Mouse (Mus musculus) stomach, embryonic 14.5 days (tissue): Measurements from ENCODE around the gene Adgrb3. TPM values are rescaled to one million over a fixed set of nuclear protein-coding genes. Genes with fewer than 3 reads are reported as not detected.

Source experiments
- ATAC-seq: fragments of 200-750 bp; cut with Nextera tagmentation; 2 replicates; pipeline ENCODE4 v1.8.0; 2017; ENCODE audit warnings: low read depth, moderate TSS enrichment; ENCODE audit not compliant: insufficient number of reproducible peaks, insufficient read depth, low FRiP score
- H3K27ac ChIP-seq: fragments of 300-500 bp; sonication (generic); 2 replicates; pipeline ENCODE4 v1.5.1; 2014; ENCODE audit warnings: mild to moderate bottlenecking, low read length, moderate library complexity, mixed read lengths
- H3K27me3 ChIP-seq: fragments of 300-500 bp; sonication (generic); 2 replicates; pipeline ENCODE4 v1.6.1; 2014; ENCODE audit warnings: low read length, control low read depth, mixed read lengths; ENCODE audit not compliant: control insufficient read depth, insufficient read depth
- H3K36me3 ChIP-seq: fragments of 300-500 bp; sonication (generic); 2 replicates; pipeline ENCODE4 v1.6.1; 2014; ENCODE audit warnings: mild to moderate bottlenecking, control low read depth, low read length, moderate library complexity, mixed read lengths; ENCODE audit not compliant: control insufficient read depth, insufficient read depth
- H3K4me1 ChIP-seq: fragments of 300-500 bp; sonication (generic); 2 replicates; pipeline ENCODE4 v1.6.1; 2014; ENCODE audit warnings: low read length, control low read depth, mixed read lengths; ENCODE audit not compliant: control insufficient read depth, insufficient read depth
- H3K4me2 ChIP-seq: fragments of 300-500 bp; sonication (generic); replicated peaks from 2 replicates; pipeline ENCODE4 v1.6.1; 2014; ENCODE audit warnings: low read depth, low read length, control low read depth
- H3K4me3 ChIP-seq: fragments of 300-500 bp; sonication (generic); 2 replicates; pipeline ENCODE4 v1.5.1; 2014; ENCODE audit warnings: low read depth, low read length, control low read depth
- H3K9ac ChIP-seq: fragments of 300-500 bp; sonication (generic); replicated peaks from 2 replicates; pipeline ENCODE4 v1.6.1; 2014; ENCODE audit warnings: low read depth, mild to moderate bottlenecking, control low read depth, low read length, moderate library complexity, mixed read lengths
- H3K9me3 ChIP-seq: fragments of 300-500 bp; sonication (generic); 2 replicates; pipeline ENCODE4 v1.6.1; 2016; ENCODE audit warnings: low read depth, low read length, control low read depth; ENCODE audit not compliant: control insufficient read depth
- WGBS: fragments of 180-500 bp; shearing (Covaris S2); extraction: QIAGEN DNeasy Blood & Tissue Kit; methylation state at CpG from one replicate; pipeline ENCODE4 v1.1.7; 2014; 5-methylcytosine and 5-hydroxymethylcytosine counted together
- polyA plus RNA-seq: library from polyadenylated mRNA; unstranded; fragments of >200 nt; fragmentation: Nextera tagmentation; extraction: Ambion mirVana; gene quantifications from 2 replicates; pipeline ENCODE4 v1.2.1, GENCODE M21; 2014

Adgrb3 gene
- polyA plus RNA-seq, 1 experiment from 2014 or later, result 5.6 TPM

GRCm38 (mm10) chr1:25829921-25830751 is 629 bp upstream of the Adgrb3 start:
- no peak overlapping the region for H3K27ac ChIP-seq
- H3K4me1 ChIP-seq, result no peaks in the 10 kb centered on the region
- no peaks in the 10 kb centered on the region for H3K9me3 ChIP-seq
- peak; percentile 78; the same call in 1 of the 2 replicates for ATAC-seq
- H3K4me2 ChIP-seq, result peak overlapping the region; percentile 88
- peaks cover 5% of the 10 kb centered on the region; the same call in 1 of the 2 replicates for H3K27me3 ChIP-seq
- H3K36me3 ChIP-seq, result no peaks in the 10 kb centered on the region
- WGBS, result under 1% methylated on average over 42 of the region's 99 CpGs
- H3K9ac ChIP-seq, result no peak overlapping the region; the same call in 1 of the 2 replicates
- peak overlapping the region; percentile 54 for H3K4me3 ChIP-seq

DNA sequence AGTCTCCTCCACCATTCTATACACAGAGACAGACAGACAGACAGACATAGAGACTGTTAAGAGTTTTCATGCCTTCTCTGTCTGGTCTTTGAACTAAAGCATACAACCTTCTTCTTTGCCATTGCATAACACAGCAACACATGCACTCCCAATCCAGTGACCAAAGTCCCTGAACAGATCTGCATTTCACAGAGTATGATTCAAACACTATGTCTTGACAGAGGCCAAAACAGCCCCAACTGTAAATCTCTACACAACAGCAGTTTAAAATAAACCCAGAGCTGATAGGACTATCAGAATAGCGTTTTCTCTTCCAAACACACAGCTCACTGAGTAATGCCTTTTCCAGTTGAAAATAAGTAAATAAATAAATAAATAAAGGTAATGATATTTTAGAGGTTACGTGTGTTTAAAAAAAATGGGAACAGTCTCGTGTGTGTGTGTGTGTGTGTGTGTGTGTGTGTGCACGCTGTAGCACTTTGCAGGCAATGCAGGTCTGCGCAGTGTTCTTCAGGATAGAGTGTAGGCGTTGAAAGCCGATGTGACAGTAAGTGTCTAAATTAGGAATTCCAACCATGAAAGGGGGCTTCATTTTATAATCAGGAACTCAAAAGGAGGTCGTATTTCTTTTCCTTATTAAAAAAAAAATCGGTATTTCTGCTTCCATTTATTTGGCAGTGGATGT is 1.3 kb downstream of the Adgrb3 start:
- Histone ChIP-seq H3K4me1 (no peaks in the 10 kb centered on the region), H3K9ac (no peak overlapping the region), H3K9me3 (no peaks in the 10 kb centered on the region), H3K4me3 (peak overlapping the region; percentile 54; the same call in 1 of the 2 replicates), H3K27ac (no peak overlapping the region), H3K36me3 (no peaks in the 10 kb centered on the region), H3K4me2 (peak overlapping the region; percentile 88), H3K27me3 (peaks cover 5% of the 10 kb centered on the region; the same call in 1 of the 2 replicates)
- WGBS, result 70% methylated on average over 9 of the region's 9 CpGs
- no peak for ATAC-seq

GRCm38 (mm10) chr1:25827436-25827835 is 2.1 kb downstream of the Adgrb3 start:
- 69% methylated on average over 9 of the region's 9 CpGs for WGBS
- no peak overlapping the region for H3K4me2 ChIP-seq
- no peak overlapping the region for H3K4me3 ChIP-seq
- H3K9me3 ChIP-seq, result no peaks in the 10 kb centered on the region
- ATAC-seq, result no peak
- H3K36me3 ChIP-seq, result no peaks in the 10 kb centered on the region
- no peak overlapping the region for H3K27ac ChIP-seq
- H3K4me1 ChIP-seq, result no peaks in the 10 kb centered on the region
- peaks cover 5% of the 10 kb centered on the region; the same call in 1 of the 2 replicates for H3K27me3 ChIP-seq
- no peak overlapping the region for H3K9ac ChIP-seq

GRCm38 (mm10) chr1:25826771-25827170 is 2.7 kb downstream of the Adgrb3 start:
- Histone ChIP-seq H3K27me3 (peaks cover 5% of the 10 kb centered on the region; the same call in 1 of the 2 replicates), H3K4me1 (no peaks in the 10 kb centered on the region), H3K27ac (no peak overlapping the region), H3K36me3 (no peaks in the 10 kb centered on the region), H3K9me3 (no peaks in the 10 kb centered on the region), H3K4me2 (no peak overlapping the region), H3K4me3 (no peak overlapping the region), H3K9ac (no peak overlapping the region)
- WGBS, result 9% methylated on average over 7 of the region's 7 CpGs
- ATAC-seq, result no peak

DNA sequence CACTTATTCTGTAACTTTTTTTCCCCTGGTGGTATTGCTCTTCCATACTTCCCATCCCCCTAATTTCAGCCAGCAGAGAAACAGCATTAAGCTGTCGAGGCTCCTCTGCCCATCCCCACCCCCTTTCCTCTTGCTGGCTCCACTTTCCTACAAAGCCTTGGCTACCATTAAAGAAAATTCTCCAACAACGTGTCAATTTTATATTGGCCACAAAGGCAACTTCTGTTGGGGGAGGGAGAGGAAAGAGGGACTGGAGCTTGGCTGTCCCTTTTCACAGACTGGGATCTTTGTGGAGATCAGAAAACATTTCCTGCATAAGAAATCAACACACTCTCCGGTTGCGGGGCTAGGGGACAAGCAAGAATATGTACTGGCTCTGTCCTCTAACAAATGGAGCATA is 4.9 kb downstream of the Adgrb3 start:
- Histone ChIP-seq H3K4me3 (no peak overlapping the region), H3K27ac (no peak overlapping the region), H3K9me3 (no peaks in the 10 kb centered on the region), H3K36me3 (no peaks in the 10 kb centered on the region), H3K4me2 (no peak overlapping the region), H3K9ac (no peak overlapping the region), H3K27me3 (peaks cover 5% of the 10 kb centered on the region; the same call in 1 of the 2 replicates), H3K4me1 (no peaks in the 10 kb centered on the region)
- WGBS, result 44% methylated on average over 4 of the region's 4 CpGs
- no peak for ATAC-seq

DNA sequence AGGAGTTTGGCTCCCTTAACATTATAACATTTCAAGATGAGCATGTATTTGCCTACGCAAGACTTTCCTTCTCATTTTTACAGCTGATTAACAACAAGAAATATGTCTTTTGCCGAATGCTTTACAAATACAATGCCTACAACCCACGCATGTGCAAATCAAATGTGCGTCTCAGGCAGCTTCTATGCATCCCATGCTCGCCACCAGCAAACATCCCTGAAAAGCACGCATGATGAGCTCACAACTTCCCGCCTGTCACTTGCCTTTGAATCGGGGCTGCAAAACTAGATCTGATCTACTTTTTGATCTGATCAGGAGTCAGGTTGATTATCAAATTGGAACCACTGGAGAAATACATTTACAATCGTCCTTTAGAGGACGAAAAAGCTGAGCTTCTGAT is 5.5 kb downstream of the Adgrb3 start:
- Histone ChIP-seq H3K36me3 (no peaks in the 10 kb centered on the region), H3K27me3 (peaks cover 5% of the 10 kb centered on the region; the same call in 1 of the 2 replicates), H3K27ac (no peak overlapping the region), H3K9ac (no peak overlapping the region), H3K4me3 (no peak overlapping the region), H3K4me2 (no peak overlapping the region), H3K4me1 (no peaks in the 10 kb centered on the region), H3K9me3 (no peaks in the 10 kb centered on the region)
- WGBS, result 77% methylated on average over 10 of the region's 10 CpGs
- ATAC-seq, result no peak

DNA sequence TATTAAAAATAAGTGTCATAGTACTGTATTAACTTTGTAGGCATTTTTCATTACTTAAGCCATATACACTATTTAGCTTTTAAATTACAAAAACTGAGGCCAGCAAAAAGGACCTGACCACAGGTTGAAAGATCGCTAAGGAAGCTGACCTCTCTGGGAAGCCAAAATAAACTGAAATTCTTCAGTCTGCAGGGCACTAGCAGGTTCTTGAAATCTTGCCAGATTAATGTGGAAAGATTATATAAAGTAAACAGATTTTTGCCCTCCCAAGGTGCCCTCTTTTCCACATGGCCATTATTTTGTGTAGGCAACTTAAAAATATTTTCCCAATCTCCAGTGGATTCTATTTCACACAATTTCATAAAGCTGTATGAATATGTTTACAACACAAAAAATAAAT is 14.0 kb downstream of the Adgrb3 start:
- 56% methylated on average over 1 of the region's 1 CpGs for WGBS
- H3K36me3 ChIP-seq, result no peaks in the 10 kb centered on the region
- no peaks in the 10 kb centered on the region for H3K4me1 ChIP-seq
- no peak for ATAC-seq
- H3K4me3 ChIP-seq, result no peak overlapping the region
- H3K27me3 ChIP-seq, result no peaks in the 10 kb centered on the region
- no peaks in the 10 kb centered on the region for H3K9me3 ChIP-seq
- H3K9ac ChIP-seq, result no peak overlapping the region
- H3K27ac ChIP-seq, result no peak overlapping the region
- H3K4me2 ChIP-seq, result no peak overlapping the region

GRCm38 (mm10) chr1:25778784-25779183 is 50.7 kb downstream of the Adgrb3 start:
- Histone ChIP-seq H3K4me2 (no peak overlapping the region), H3K36me3 (no peaks in the 10 kb centered on the region), H3K27ac (no peak overlapping the region), H3K9ac (no peak overlapping the region), H3K9me3 (no peaks in the 10 kb centered on the region), H3K4me1 (no peaks in the 10 kb centered on the region), H3K4me3 (no peak overlapping the region), H3K27me3 (no peaks in the 10 kb centered on the region)
- ATAC-seq, result no peak
- 65% methylated on average over 1 of the region's 1 CpGs for WGBS
